Mouse (Mus musculus): Measurements from ENCODE around the gene Ipo8. TPM values are rescaled to one million over a fixed set of nuclear protein-coding genes. Genes with fewer than 3 reads are reported as not detected.

Gene Ipo8
- polyA plus RNA-seq, 1 experiment = 56.3 TPM

GRCm38 (mm10) chr6:148795145-148795544 lies 36.1 kb downstream of the Ipo8 start:
- Histone ChIP-seq H3K27me3 (ENCODE audit: control insufficient read depth, insufficient read depth, low read length, poor library complexity, severe bottlenecking) (no peaks in the 10 kb centered on the region), H3K9ac (ENCODE audit: low read depth, poor library complexity, severe bottlenecking) (no peak overlapping the region), H3K9me3 (replicated peaks; ENCODE audit: control insufficient read depth, insufficient read depth, low read length, poor library complexity, severe bottlenecking) (no peaks in the 10 kb centered on the region), H3K4me3 (ENCODE audit: low read depth, low read length) (no peak overlapping the region), H3K27ac (ENCODE audit: insufficient read depth, low read length) (no peak overlapping the region), H3K36me3 (ENCODE audit: control insufficient read depth, insufficient read depth, low read length, poor library complexity, severe bottlenecking) (peaks cover 17% of the 10 kb centered on the region), H3K4me1 (ENCODE audit: control insufficient read depth, insufficient read depth, low read length) (no peaks in the 10 kb centered on the region)
- no peak for TF ChIP-seq CTCF (IDR thresholded peaks at IDR 0.05; ENCODE audit: low read depth, low read length)
- TF ChIP-seq POLR2A (IDR thresholded peaks at IDR 0.05; ENCODE audit: insufficient read depth, low read length) = no peak
- TF ChIP-seq EP300 (IDR thresholded peaks at IDR 0.05; ENCODE audit: insufficient read depth, low read depth, low read length) = no peak

DNA sequence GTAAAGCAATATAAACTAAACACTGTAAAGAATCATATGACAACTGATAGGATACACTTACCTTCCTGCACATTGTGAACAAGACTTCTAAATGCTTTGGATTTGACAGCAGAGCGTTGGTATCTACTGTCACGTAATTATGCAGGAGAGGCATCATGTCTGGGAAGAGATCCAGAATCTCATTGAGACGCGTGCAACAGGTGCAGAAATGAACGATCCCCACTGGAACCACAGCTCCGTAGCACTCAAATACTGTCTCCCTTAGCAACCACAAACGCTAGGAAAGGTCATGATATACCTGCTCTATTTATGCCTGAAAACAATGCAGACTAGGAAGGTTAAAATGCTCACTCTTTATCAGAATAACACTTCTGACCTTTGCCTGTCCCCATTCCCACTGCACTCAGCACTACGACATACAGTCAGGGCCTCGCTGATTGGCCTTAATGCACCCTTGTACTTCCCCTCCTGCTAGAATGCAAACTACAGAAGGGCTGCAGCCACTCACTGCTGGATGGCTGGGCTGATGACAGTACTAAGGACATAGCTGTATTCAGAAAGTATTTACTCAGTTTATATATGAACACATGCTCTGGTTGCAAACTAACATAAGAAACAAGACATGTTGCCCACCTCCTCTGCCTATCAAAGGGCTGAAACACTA lies 42.1 kb downstream of the Ipo8 start:
- Histone ChIP-seq H3K9ac (ENCODE audit: low read depth, poor library complexity, severe bottlenecking) (no peak overlapping the region), H3K27me3 (ENCODE audit: control insufficient read depth, insufficient read depth, low read length, poor library complexity, severe bottlenecking) (no peaks in the 10 kb centered on the region), H3K27ac (ENCODE audit: insufficient read depth, low read length) (no peak overlapping the region), H3K9me3 (replicated peaks; ENCODE audit: control insufficient read depth, insufficient read depth, low read length, poor library complexity, severe bottlenecking) (no peaks in the 10 kb centered on the region), H3K4me3 (ENCODE audit: low read depth, low read length) (no peak overlapping the region), H3K4me1 (ENCODE audit: control insufficient read depth, insufficient read depth, low read length) (no peaks in the 10 kb centered on the region), H3K36me3 (ENCODE audit: control insufficient read depth, insufficient read depth, low read length, poor library complexity, severe bottlenecking) (peaks cover 9% of the 10 kb centered on the region; the same call in 1 of the 2 replicates)
- TF ChIP-seq POLR2A (IDR thresholded peaks at IDR 0.05; ENCODE audit: insufficient read depth, low read length) = no peak
- no peak for TF ChIP-seq EP300 (IDR thresholded peaks at IDR 0.05; ENCODE audit: insufficient read depth, low read depth, low read length)
- no peak for TF ChIP-seq CTCF (IDR thresholded peaks at IDR 0.05; ENCODE audit: low read depth, low read length)

- TF ChIP-seq EP300 (IDR thresholded peaks at IDR 0.05; ENCODE audit: insufficient read depth, low read depth, low read length) (no peak), POLR2A (IDR thresholded peaks at IDR 0.05; ENCODE audit: insufficient read depth, low read length) (no peak), CTCF (IDR thresholded peaks at IDR 0.05; ENCODE audit: low read depth, low read length) (no peak)
- no peaks in the 10 kb centered on the region for H3K9me3 ChIP-seq (replicated peaks; ENCODE audit: control insufficient read depth, insufficient read depth, low read length, poor library complexity, severe bottlenecking)
- H3K36me3 ChIP-seq (ENCODE audit: control insufficient read depth, insufficient read depth, low read length, poor library complexity, severe bottlenecking) = peaks cover 9% of the 10 kb centered on the region; the same call in 1 of the 2 replicates
Measured at GRCm38 (mm10) chr6:148786186-148786585, 45.1 kb downstream of the Ipo8 start.

DNA sequence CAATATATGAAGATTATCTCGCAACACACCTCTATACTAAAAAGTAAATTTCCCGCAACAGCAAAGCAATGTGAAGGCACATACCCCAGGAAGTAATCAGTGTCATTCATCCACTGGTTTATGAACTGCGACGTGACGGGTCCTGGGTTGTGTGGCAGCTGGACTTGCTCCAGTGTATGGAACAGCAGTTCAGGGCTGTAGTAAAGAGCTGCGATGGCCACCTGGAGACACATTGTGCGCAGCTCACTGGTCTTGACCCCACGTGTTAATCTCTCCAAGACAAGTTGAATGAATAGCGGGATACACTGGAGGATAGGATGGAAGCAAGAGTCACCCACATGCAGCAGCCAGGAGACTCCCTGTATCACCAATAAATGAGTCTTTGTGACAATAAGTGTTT lies 46.8 kb downstream of the Ipo8 start:
- Histone ChIP-seq H3K36me3 (ENCODE audit: control insufficient read depth, insufficient read depth, low read length, poor library complexity, severe bottlenecking) (peaks cover 9% of the 10 kb centered on the region; the same call in 1 of the 2 replicates), H3K4me1 (ENCODE audit: control insufficient read depth, insufficient read depth, low read length) (no peaks in the 10 kb centered on the region), H3K9ac (ENCODE audit: low read depth, poor library complexity, severe bottlenecking) (no peak overlapping the region), H3K4me3 (ENCODE audit: low read depth, low read length) (no peak overlapping the region), H3K27me3 (ENCODE audit: control insufficient read depth, insufficient read depth, low read length, poor library complexity, severe bottlenecking) (no peaks in the 10 kb centered on the region), H3K27ac (ENCODE audit: insufficient read depth, low read length) (no peak overlapping the region), H3K9me3 (replicated peaks; ENCODE audit: control insufficient read depth, insufficient read depth, low read length, poor library complexity, severe bottlenecking) (no peaks in the 10 kb centered on the region)
- TF ChIP-seq EP300 (IDR thresholded peaks at IDR 0.05; ENCODE audit: insufficient read depth, low read depth, low read length) = no peak
- TF ChIP-seq POLR2A (IDR thresholded peaks at IDR 0.05; ENCODE audit: insufficient read depth, low read length) = no peak
- TF ChIP-seq CTCF (IDR thresholded peaks at IDR 0.05; ENCODE audit: low read depth, low read length) = no peak

More at GRCm38 (mm10) chr6:148786186-148786585, 45.1 kb downstream of the Ipo8 start:
- Histone ChIP-seq H3K9ac (ENCODE audit: low read depth, poor library complexity, severe bottlenecking) (no peak overlapping the region), H3K27ac (ENCODE audit: insufficient read depth, low read length) (no peak overlapping the region), H3K27me3 (ENCODE audit: control insufficient read depth, insufficient read depth, low read length, poor library complexity, severe bottlenecking) (no peaks in the 10 kb centered on the region), H3K4me1 (ENCODE audit: control insufficient read depth, insufficient read depth, low read length) (no peaks in the 10 kb centered on the region), H3K4me3 (ENCODE audit: low read depth, low read length) (no peak overlapping the region)

- H3K27ac ChIP-seq (ENCODE audit: insufficient read depth, low read length) = no peak overlapping the region
- TF ChIP-seq EP300 (IDR thresholded peaks at IDR 0.05; ENCODE audit: insufficient read depth, low read depth, low read length) (no peak), POLR2A (IDR thresholded peaks at IDR 0.05; ENCODE audit: insufficient read depth, low read length) (no peak), CTCF (IDR thresholded peaks at IDR 0.05; ENCODE audit: low read depth, low read length) (no peak)
- no peak overlapping the region for H3K4me3 ChIP-seq (ENCODE audit: low read depth, low read length)
- no peaks in the 10 kb centered on the region for H3K9me3 ChIP-seq (replicated peaks; ENCODE audit: control insufficient read depth, insufficient read depth, low read length, poor library complexity, severe bottlenecking)
- H3K27me3 ChIP-seq (ENCODE audit: control insufficient read depth, insufficient read depth, low read length, poor library complexity, severe bottlenecking) = no peaks in the 10 kb centered on the region
- H3K36me3 ChIP-seq (ENCODE audit: control insufficient read depth, insufficient read depth, low read length, poor library complexity, severe bottlenecking) = peaks cover 19% of the 10 kb centered on the region
- no peaks in the 10 kb centered on the region for H3K4me1 ChIP-seq (ENCODE audit: control insufficient read depth, insufficient read depth, low read length)
- no peak overlapping the region for H3K9ac ChIP-seq (ENCODE audit: low read depth, poor library complexity, severe bottlenecking)
Measured at GRCm38 (mm10) chr6:148776236-148776635, 55.0 kb downstream of the Ipo8 start.

DNA sequence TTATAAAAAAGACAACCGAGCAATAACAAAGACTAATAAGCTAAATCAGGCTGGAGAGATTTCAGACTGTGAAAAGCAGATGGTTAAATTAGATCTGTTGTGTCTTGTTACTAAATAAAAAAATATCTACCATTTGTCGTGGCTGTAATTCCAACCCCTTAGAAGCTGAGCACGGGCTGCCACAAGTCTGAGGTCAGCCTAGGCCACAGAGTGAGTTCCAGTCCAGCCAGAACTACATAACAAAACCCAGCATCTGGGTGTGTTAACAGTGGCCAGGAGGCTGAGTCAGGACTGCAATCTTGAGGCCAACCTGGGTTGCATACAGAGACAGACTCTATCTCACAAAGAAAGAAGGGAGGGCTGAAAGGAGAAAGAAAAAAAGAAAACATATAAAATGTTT lies 59.8 kb downstream of the Ipo8 start:
- Histone ChIP-seq H3K27me3 (ENCODE audit: control insufficient read depth, insufficient read depth, low read length, poor library complexity, severe bottlenecking) (no peaks in the 10 kb centered on the region), H3K4me3 (ENCODE audit: low read depth, low read length) (no peak overlapping the region), H3K9me3 (replicated peaks; ENCODE audit: control insufficient read depth, insufficient read depth, low read length, poor library complexity, severe bottlenecking) (no peaks in the 10 kb centered on the region), H3K36me3 (ENCODE audit: control insufficient read depth, insufficient read depth, low read length, poor library complexity, severe bottlenecking) (peaks cover 9% of the 10 kb centered on the region), H3K27ac (ENCODE audit: insufficient read depth, low read length) (no peak overlapping the region), H3K9ac (ENCODE audit: low read depth, poor library complexity, severe bottlenecking) (no peak overlapping the region), H3K4me1 (ENCODE audit: control insufficient read depth, insufficient read depth, low read length) (no peaks in the 10 kb centered on the region)
- TF ChIP-seq EP300 (IDR thresholded peaks at IDR 0.05; ENCODE audit: insufficient read depth, low read depth, low read length) (no peak), POLR2A (IDR thresholded peaks at IDR 0.05; ENCODE audit: insufficient read depth, low read length) (no peak), CTCF (IDR thresholded peaks at IDR 0.05; ENCODE audit: low read depth, low read length) (no peak)

Measured in ES-Bruce4 (cell line).